Mouse (Mus musculus): ENCODE results near the gene Rabgap1l. TPM values are rescaled to one million over a fixed set of nuclear protein-coding genes. Genes with fewer than 3 reads are reported as not detected.

The Rabgap1l gene
- total and polyA plus RNA-seq, 3 experiments = 19.0 to 68.4 (median 67.6) TPM

- H3K4me1 ChIP-seq (ENCODE audit: control insufficient read depth, insufficient read depth, low read length) = no peaks in the 10 kb centered on the region
- 91% methylated on average over 1 of the region's 1 CpGs for WGBS
- TF ChIP-seq EP300 (IDR thresholded peaks at IDR 0.05; ENCODE audit: insufficient read depth, low read depth, low read length) (no peak), POLR2A (IDR thresholded peaks at IDR 0.05; ENCODE audit: insufficient read depth, low read depth, low read length) (no peak), CTCF (IDR thresholded peaks at IDR 0.05) (no peak)
- H3K9ac ChIP-seq (ENCODE audit: low read depth, low read length) = no peak overlapping the region
- no peaks in the 10 kb centered on the region for H3K79me2 ChIP-seq (replicated peaks; ENCODE audit: control insufficient read depth, insufficient read depth, low read length)
- H3K27me3 ChIP-seq (ENCODE audit: control insufficient read depth, insufficient read depth, low read length) = no peaks in the 10 kb centered on the region
- no peaks in the 10 kb centered on the region for H3K36me3 ChIP-seq (ENCODE audit: control insufficient read depth, insufficient read depth, low read length)
- H3K27ac ChIP-seq = no peak overlapping the region
- intact Hi-C loops (cut with DNase I) = no loop called here
- H3K4me3 ChIP-seq = no peak overlapping the region
- no peak for DNase-seq
These were observed 195.6 kb downstream of the Rabgap1l start for GRCm38 (mm10) chr1:160597369-160597768.

GRCm38 (mm10) chr1:160596948-160597270 is 196.1 kb downstream of the Rabgap1l start:
- 76% methylated on average over 3 of the region's 3 CpGs for WGBS
- TF ChIP-seq POLR2A (IDR thresholded peaks at IDR 0.05; ENCODE audit: insufficient read depth, low read depth, low read length) (no peak), CTCF (IDR thresholded peaks at IDR 0.05) (no peak), EP300 (IDR thresholded peaks at IDR 0.05; ENCODE audit: insufficient read depth, low read depth, low read length) (no peak)
- intact Hi-C loops (cut with DNase I) = no loop called here
- no peak overlapping the region for H3K4me3 ChIP-seq
- no peaks in the 10 kb centered on the region for H3K79me2 ChIP-seq (replicated peaks; ENCODE audit: control insufficient read depth, insufficient read depth, low read length)
- H3K36me3 ChIP-seq (ENCODE audit: control insufficient read depth, insufficient read depth, low read length) = no peaks in the 10 kb centered on the region
- no peaks in the 10 kb centered on the region for H3K27me3 ChIP-seq (ENCODE audit: control insufficient read depth, insufficient read depth, low read length)
- no peak for DNase-seq
- H3K27ac ChIP-seq = no peak overlapping the region
- no peaks in the 10 kb centered on the region; the same call in 1 of the 2 replicates for H3K4me1 ChIP-seq (ENCODE audit: control insufficient read depth, insufficient read depth, low read length)
- no peak overlapping the region for H3K9ac ChIP-seq (ENCODE audit: low read depth, low read length)

GRCm38 (mm10) chr1:160596252-160596947 is 196.6 kb downstream of the Rabgap1l start:
- Histone ChIP-seq H3K4me1 (ENCODE audit: control insufficient read depth, insufficient read depth, low read length) (no peaks in the 10 kb centered on the region; the same call in 1 of the 2 replicates), H3K9ac (ENCODE audit: low read depth, low read length) (no peak overlapping the region), H3K27me3 (ENCODE audit: control insufficient read depth, insufficient read depth, low read length) (no peaks in the 10 kb centered on the region), H3K36me3 (ENCODE audit: control insufficient read depth, insufficient read depth, low read length) (no peaks in the 10 kb centered on the region), H3K27ac (no peak overlapping the region), H3K4me3 (no peak overlapping the region), H3K79me2 (replicated peaks; ENCODE audit: control insufficient read depth, insufficient read depth, low read length) (no peaks in the 10 kb centered on the region)
- TF ChIP-seq EP300 (IDR thresholded peaks at IDR 0.05; ENCODE audit: insufficient read depth, low read depth, low read length) (no peak), CTCF (IDR thresholded peaks at IDR 0.05) (no peak), POLR2A (IDR thresholded peaks at IDR 0.05; ENCODE audit: insufficient read depth, low read depth, low read length) (no peak)
- intact Hi-C loops (cut with DNase I) = no loop called here
- no peak for DNase-seq

GRCm38 (mm10) chr1:160594576-160594975 is 198.4 kb downstream of the Rabgap1l start:
- Histone ChIP-seq H3K79me2 (replicated peaks; ENCODE audit: control insufficient read depth, insufficient read depth, low read length) (no peaks in the 10 kb centered on the region), H3K27ac (no peak overlapping the region), H3K4me1 (ENCODE audit: control insufficient read depth, insufficient read depth, low read length) (no peaks in the 10 kb centered on the region; the same call in 1 of the 2 replicates), H3K9ac (ENCODE audit: low read depth, low read length) (no peak overlapping the region), H3K27me3 (ENCODE audit: control insufficient read depth, insufficient read depth, low read length) (no peaks in the 10 kb centered on the region), H3K4me3 (no peak overlapping the region), H3K36me3 (ENCODE audit: control insufficient read depth, insufficient read depth, low read length) (no peaks in the 10 kb centered on the region)
- no peak for DNase-seq
- intact Hi-C loops (cut with DNase I) = no loop called here
- 63% methylated on average over 1 of the region's 1 CpGs for WGBS
- no peak for TF ChIP-seq CTCF (IDR thresholded peaks at IDR 0.05)
- no peak for TF ChIP-seq POLR2A (IDR thresholded peaks at IDR 0.05; ENCODE audit: insufficient read depth, low read depth, low read length)
- TF ChIP-seq EP300 (IDR thresholded peaks at IDR 0.05; ENCODE audit: insufficient read depth, low read depth, low read length) = no peak

- Histone ChIP-seq H3K4me1 (ENCODE audit: control insufficient read depth, insufficient read depth, low read length) (no peaks in the 10 kb centered on the region; the same call in 1 of the 2 replicates), H3K36me3 (ENCODE audit: control insufficient read depth, insufficient read depth, low read length) (no peaks in the 10 kb centered on the region), H3K27me3 (ENCODE audit: control insufficient read depth, insufficient read depth, low read length) (no peaks in the 10 kb centered on the region), H3K4me3 (no peak overlapping the region), H3K9ac (ENCODE audit: low read depth, low read length) (no peak overlapping the region), H3K27ac (no peak overlapping the region), H3K79me2 (replicated peaks; ENCODE audit: control insufficient read depth, insufficient read depth, low read length) (no peaks in the 10 kb centered on the region)
- intact Hi-C loops (cut with DNase I) = no loop called here
- no peak for DNase-seq
- no peak for TF ChIP-seq EP300 (IDR thresholded peaks at IDR 0.05; ENCODE audit: insufficient read depth, low read depth, low read length)
- no peak for TF ChIP-seq CTCF (IDR thresholded peaks at IDR 0.05)
- TF ChIP-seq POLR2A (IDR thresholded peaks at IDR 0.05; ENCODE audit: insufficient read depth, low read depth, low read length) = no peak
- whole genome bisulfite sequencing = 93% methylated on average over 4 of the region's 4 CpGs
These were observed 198.9 kb downstream of the Rabgap1l start for GRCm38 (mm10) chr1:160594066-160594465.

- H3K36me3 ChIP-seq (ENCODE audit: control insufficient read depth, insufficient read depth, low read length) = no peaks in the 10 kb centered on the region
- H3K4me3 ChIP-seq = no peak overlapping the region
- no peaks in the 10 kb centered on the region for H3K79me2 ChIP-seq (replicated peaks; ENCODE audit: control insufficient read depth, insufficient read depth, low read length)
- no peak overlapping the region for H3K9ac ChIP-seq (ENCODE audit: low read depth, low read length)
- 70% methylated on average over 4 of the region's 4 CpGs for WGBS
- no peak for DNase-seq
- no peaks in the 10 kb centered on the region for H3K27me3 ChIP-seq (ENCODE audit: control insufficient read depth, insufficient read depth, low read length)
- TF ChIP-seq POLR2A (IDR thresholded peaks at IDR 0.05; ENCODE audit: insufficient read depth, low read depth, low read length) (no peak), EP300 (IDR thresholded peaks at IDR 0.05; ENCODE audit: insufficient read depth, low read depth, low read length) (no peak), CTCF (IDR thresholded peaks at IDR 0.05) (no peak)
- H3K27ac ChIP-seq = no peak overlapping the region
- intact Hi-C loops (cut with DNase I) = no loop called here
- no peaks in the 10 kb centered on the region; the same call in 1 of the 2 replicates for H3K4me1 ChIP-seq (ENCODE audit: control insufficient read depth, insufficient read depth, low read length)
These were observed 204.0 kb downstream of the Rabgap1l start for GRCm38 (mm10) chr1:160588911-160589590.
